Mouse (Mus musculus): ENCODE results near the gene Rasl11a. TPM values are rescaled to one million over a fixed set of nuclear protein-coding genes. Genes with fewer than 3 reads are reported as not detected.
"Not testable (repeated sequence)": the region's sequence is repeated elsewhere in the genome, so short reads cannot be mapped to it uniquely, and the experiment has no call there.

The Rasl11a gene
- total RNA-seq, 4 experiments from 2014 or later = 10.8 to 15.0 (median 11.9) TPM

DNA sequence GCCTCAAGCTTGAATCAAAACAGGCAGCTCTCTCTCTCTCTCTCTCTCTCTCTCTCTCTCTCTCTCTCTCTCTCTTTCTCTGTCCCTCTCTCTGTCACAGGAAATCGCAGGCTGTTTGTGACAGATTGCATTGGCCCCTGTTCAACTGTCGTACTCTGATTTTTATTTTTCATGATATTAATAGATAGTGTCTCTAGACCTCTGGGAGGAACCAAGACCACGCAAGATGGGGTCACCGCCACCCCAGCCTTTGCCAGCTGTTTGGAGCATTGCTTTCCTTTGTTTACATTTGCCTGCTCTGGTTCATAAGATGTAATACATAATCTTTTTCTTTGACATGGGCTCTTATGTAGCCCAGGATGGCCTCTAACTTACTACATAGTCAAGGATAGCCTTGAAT is 2.9 kb upstream of the Rasl11a start:
- DNase-seq (ENCODE audit: low spot score in 2 of 2) = no peak

DNA sequence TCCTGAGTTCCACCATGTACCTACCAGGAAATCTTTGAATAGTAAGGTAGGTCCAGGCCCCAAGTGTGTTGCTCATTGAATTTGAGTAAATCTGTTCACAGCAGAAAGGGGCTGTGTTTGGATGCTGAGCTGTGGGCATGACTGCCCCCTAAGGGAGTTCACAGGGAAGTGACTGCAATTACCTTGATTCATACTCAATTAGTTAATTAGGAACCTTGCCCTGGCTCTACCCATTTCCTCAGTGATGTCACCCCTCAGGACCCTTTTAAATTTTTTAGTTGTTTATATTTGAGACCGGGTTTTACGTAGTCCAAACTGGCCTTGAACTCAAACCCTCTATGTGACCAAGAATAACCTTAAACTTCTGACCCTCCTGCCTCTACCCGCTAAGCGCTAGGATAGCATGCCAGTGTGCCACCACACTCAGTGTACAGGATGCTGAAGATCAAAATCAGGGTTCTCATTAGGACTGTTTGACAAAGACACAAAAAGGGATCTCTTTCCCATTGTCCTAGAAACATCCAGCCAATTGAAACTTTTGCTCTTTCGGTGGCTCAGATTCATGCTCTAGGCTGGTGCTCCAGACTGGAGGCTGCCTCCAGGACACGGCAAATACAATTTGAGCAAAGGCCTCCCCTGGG is 450 bp upstream of the Rasl11a start:
- DNase-seq (ENCODE audit: low spot score in 2 of 2) = no peak

DNA sequence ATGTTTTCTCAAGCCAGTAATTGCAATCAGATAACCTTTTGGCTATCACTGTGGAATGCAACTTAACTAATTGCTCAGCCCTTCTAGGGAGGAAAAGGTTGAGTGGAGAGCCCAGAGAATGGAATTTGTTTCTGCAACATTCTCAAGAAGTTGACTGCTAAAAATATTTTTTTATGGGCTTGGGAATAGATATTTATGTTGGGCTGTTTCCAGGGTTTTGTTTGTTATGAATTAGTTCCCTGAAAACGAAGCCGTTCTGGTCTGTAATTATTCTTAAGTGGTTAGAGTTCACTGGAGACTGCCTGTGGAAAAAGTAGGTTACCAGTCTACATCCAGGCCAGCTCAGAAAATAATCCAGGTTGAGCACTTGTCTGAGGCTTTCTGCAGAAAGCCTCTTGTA is 1.6 kb downstream of the Rasl11a start:
- DNase-seq (ENCODE audit: low spot score in 2 of 2) = no peak

DNA sequence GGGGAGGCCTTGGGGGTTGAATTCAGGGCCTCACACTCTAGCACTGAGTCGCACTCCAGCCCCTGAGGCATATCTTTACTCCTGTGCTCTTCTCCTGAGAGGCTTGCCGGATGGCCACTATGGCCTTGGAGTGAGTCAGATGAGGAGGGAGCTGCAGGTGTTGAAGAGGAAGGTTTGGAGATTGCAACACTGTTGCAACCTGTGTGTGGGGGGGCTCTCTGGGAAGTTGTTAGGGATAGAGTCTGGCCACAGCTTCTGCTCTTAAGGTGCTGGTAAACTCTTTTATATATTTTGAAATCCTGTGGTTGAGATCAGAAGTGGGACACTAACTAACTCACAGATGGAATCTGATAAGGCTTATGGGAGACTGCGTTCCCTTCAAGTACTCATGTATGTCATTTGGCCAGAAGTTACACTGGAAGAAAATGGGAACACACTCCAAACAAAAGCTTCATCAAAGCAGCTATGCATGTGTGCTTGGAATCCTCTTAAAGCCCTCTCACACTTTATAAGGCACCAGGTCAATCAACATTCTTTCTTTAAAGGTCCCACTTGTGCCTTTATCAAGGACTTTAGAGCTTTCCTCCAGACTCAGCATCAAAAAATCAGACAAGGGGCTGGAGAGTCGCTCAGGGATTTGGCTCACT is 4.2 kb downstream of the Rasl11a start:
- no peak for DNase-seq (ENCODE audit: low spot score in 2 of 2)

DNA sequence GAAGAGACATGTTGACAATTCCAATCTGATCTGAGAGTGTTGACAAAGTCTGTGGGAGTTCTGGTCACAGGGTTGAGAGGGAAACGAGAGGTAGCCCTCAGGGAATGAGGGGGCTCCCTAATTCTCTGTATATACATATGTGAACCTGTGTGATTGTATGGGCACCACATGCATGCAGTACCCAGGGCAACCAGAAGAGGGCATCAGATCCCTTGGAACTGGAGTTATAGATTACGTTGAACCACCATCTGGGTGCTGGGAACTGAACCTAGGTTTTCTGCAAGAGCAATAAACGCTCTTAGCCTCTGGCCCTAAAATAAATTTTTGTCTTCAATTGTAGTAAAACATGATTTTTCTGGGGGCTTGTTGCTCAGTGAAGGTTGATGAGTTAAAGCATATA is 11.2 kb downstream of the Rasl11a start:
- no peak for DNase-seq (ENCODE audit: low spot score in 2 of 2)

DNA sequence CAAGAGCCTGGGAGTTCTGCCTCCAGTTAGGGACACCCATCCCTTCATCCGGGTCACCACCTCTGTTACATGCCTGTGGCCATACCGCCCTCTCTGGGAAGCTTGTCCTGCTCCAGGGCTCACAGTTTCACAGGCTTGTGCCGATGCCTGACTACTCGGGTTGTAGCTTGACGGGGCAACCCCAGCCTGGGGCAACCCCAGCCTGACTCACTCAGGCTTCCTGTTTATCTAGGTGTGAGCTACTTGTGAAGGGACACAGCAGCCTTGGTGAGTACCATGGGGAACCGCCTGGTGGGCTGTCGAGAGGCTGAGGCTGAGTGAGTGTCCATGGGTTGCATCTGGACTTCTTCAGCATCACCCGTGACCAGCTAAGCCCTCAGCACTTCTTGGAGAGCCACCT is 12.7 kb downstream of the Rasl11a start:
- no peak for DNase-seq (ENCODE audit: low spot score in 2 of 2)

DNA sequence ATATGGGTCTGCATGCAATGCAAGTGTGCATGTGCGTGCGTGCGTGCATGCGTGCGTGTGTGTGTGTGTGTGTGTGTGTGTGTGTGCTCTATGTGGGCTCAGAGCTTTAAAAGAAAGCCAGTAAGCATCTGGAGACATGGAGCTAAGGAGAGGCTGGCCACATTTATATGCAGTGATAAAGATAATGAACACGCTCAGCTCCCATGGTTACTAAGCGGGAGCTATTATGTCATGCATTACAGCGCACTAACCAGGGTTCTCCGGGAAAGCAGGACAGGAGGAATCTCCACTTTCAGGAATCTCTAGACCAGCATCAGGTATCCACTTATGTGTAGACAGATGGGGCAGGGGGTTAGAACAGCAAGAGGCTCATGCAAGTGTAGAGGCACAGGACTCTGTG is 13.9 kb downstream of the Rasl11a start:
- no peak for DNase-seq (ENCODE audit: low spot score in 2 of 2)

DNA sequence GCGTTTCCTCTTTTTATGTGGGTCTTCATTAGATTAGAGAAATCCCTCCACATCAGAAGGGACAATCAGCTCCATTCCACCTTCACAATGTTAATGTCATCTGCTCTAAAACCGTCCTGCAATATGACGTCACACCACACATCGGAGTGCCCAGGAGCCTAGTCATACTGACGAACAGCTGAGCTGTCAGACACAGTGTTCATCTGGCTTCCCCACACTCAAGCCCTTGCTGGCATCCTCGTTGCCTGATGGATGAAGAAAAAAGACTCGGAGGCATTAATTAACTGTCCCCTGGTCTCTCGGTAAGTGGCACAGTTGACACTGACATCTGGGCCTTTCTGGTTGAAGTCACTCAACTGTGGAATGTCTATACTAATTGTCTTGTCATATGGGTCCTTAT is 14.4 kb downstream of the Rasl11a start:
- DNase-seq (ENCODE audit: low spot score in 2 of 2) = no peak

DNA sequence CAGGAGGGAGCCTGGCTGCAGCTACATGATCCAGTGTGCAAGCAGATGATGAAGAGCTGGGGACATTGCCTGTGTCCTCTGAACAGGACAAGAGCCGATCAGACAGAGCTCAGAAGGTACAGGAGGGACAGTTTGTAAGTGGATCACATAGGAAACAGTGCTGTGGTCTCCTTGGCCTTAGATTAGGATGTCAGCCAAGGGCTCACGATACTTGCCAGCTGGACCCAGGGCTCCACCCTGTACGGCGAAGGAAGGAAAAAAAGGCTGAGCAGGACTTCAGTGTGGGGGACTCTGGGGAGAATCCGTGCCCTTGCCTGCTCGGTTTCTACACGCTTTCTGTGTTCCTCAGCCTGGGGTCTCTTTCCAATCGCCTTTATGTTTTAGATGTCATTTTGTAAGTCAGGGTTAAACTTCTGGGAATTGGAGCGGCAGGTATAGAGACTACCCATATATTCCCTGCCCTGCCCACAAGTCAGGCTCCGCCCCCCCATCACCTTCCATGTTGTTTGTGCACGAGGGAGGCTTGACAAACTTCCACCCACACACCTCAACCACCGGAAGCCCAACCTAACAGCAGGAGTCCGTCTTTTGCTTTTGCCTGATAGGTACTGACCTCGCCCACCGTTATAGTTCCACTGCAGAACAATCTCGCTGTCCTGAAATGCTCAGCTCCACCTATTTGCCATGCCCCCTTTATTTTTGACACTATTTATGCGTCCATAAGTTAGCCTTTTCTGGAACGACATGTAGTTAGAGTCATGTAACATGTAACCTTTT is 15.5 kb downstream of the Rasl11a start:
- no peak for DNase-seq (ENCODE audit: low spot score in 2 of 2)

DNA sequence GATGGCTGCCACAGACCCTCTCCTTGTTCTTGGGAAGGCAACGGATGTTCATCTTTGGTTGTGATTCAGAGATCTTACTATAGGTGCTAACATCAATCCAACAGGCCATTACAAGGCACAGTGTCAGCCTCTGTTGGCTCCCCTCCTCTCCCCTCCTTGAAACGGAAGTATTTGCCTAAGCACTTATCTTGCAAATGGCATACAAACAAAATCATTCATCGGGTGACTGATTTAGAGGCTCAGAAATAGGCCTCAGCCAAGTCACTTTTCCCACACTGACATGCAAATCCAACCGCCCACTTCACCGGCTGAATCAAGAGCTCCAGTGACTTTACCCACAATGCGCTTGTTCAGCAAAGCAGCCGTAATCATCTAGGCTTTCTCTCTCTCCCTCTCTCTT is 16.7 kb downstream of the Rasl11a start:
- peak; percentile 56 to 59 for DNase-seq (ENCODE audit: low spot score in 2 of 2)

DNA sequence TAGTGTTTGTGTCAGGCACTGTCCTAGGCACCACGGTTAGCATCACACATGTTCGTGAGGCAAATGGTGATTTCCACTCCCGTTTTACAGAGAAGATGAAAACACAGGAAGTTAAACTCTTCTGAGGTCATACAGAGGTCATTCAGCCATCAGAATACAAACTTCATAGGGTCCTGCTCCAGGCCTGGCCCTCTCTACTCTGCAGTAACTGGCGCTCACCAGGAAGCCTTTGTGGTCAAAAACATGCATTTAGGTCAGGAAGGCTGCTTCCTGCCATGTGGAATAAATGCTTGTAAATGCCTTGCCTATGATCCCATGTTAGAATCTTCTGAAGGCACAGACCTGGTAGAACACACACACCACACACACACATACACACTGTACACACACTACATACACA is 20.6 kb downstream of the Rasl11a start:
- no peak for DNase-seq (ENCODE audit: low spot score in 2 of 2)

DNA sequence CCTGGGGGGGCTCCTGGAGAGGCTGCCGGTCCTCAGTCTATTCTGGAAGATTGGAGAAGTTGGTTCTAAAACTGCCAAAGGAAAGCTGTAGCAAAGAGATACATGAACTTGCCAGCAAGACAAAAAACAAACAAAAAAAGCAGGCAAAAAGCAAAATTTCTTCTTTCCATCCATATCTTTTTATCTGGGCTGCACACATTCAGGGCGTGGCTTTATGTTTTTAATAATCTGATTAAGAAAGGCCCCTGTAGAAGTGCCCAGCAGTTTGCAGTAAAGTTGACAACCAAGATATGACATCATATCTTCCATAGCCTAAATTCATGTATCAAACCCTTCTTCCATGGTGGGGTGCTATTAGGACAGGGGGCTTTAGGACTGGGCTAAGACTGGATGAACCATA is 21.4 kb downstream of the Rasl11a start:
- DNase-seq (ENCODE audit: low spot score in 2 of 2) = no peak

DNA sequence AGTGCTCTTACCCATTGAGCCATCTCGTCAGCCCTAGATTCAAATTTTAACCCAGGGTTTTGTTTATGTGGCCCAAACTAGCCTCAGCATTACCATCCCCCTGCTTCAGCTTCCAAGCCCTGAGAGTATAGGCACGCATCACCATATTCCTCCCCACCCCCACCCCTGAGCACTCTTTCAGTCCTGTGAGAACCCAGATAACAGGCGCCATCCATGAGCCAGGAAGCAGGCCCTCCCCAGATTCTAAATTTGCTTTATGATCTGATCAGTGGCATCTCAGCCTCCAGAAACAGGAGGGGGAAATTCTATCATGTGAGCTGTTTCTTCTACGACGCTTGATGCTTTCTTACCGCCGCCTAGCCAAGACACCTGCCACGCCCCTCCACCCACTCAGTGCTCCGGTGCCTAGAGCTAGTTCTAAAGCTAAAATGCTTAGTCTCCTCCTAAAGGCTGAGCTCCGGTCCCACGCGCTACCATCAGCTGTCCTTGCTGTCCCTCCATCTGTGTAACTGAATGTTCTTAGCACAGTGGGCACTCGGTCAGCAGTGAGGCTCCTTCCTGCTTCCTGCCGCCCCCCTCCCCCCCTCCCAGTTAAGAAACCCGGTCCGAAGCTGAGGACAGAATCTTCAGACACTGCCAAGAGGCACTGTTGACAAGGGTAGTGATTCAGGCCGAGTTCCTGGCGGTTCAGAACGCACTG is 22.5 kb downstream of the Rasl11a start:
- peak; percentile 77 to 79 for DNase-seq (ENCODE audit: low spot score in 2 of 2)

DNA sequence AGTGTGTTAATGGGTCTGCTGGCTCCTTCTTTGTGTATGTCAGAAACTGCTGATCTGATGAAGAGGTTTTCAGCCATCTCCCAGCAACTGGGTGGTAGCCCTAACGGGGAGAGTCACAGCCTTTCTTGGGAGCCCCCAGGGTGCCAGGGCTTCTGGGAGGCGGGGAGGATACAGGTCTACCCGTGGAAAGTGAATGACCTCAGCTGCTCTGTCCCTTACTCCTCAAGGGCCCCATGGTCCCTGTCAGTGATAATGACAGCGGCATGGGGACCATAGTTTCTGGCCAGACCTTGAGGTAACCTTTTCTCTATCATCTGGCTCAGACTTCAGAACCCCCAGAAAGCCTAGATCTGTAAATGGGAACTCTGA is 23.1 kb downstream of the Rasl11a start:
- DNase-seq (ENCODE audit: low spot score in 2 of 2) = no peak

DNA sequence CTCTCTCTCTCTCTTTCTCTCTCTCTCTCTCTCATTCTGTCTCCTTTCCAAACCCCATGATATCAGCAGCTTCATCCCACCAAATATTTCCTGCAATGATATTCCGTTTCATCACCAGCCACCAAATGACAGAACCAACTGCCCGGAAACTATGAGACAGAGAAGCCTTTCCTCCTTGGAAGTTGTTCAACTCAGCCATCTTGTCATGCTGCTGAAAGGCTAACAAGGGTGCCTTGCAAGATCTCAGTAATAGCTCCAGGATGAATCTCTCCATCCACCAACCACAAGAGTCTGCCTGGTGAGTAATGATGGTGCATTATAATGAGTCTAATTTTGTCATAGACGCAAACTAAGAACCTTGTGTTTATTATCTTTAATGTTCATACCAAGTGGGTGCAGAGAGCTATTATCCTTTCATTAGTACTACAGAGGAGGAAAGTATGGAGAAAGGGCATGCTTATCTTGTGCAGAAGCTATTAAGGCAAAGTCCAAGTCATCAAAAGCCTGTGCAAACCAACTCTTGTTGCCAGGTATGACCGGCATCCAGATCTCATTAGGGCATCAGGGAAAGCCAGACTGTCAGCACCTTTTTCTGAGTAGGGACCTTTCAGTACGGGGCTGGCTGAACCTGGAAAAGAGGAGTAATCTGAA is 28.2 kb downstream of the Rasl11a start:
- no peak for DNase-seq (ENCODE audit: low spot score in 2 of 2)

DNA sequence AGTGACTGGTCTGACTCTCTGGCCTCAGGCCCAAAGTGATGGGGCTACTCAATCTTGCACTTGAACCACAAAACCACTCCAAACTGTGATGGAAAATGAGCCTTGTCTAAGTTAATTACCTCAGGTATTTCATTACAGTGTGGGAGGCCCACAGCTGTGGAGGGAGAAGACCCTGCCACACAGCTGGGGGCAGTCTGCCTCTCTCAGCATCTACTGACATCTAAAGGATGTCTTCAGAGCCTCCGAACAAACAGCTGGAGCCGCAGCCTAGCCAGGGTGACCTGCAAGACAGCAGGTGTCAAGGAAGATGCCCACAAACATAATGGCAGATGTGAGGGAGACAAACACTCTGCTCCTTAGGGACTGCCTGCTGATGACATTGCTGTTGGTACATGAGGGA is 31.2 kb downstream of the Rasl11a start:
- DNase-seq (ENCODE audit: low spot score in 2 of 2) = no peak

DNA sequence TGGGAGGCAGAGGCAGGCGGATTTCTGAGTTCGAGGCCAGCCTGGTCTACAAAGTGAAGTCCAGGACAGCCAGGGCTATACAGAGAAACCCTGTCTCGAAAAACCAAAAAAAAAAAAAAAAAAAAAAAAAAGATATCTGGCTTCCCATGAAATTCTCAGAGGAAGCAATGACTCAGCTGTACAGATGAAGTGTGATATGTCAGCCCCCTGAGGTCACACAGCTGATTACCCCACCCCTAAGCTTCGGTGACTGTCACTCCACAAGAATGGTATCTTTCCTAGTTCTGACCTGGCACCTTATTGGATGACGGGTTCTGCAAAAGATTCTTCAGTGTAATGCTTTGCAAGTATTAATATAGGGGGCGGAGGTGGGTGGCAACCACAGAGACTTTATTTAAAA is 33.0 kb downstream of the Rasl11a start:
- not testable (repeated sequence) for DNase-seq (ENCODE audit: low spot score in 2 of 2)

DNA sequence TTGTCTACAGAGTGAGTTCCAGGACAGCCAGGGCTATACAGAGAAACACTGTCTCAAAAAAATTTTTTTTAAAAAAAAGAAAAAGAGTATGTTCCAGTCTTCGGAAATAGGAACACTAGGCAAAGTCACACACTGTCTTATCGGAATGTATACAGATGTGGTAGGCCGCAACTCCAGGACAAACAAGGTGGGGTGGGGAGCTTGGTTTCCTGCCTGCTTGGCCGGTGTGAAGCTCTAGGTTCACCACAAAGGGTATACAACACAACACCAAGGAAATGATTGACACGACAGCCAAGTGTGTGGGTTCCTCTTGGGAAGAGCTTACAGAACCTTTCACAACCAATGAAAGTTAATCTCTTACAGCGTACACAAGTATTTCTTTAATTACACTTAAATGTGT is 37.4 kb downstream of the Rasl11a start:
- no peak for DNase-seq (ENCODE audit: low spot score in 2 of 2)

DNA sequence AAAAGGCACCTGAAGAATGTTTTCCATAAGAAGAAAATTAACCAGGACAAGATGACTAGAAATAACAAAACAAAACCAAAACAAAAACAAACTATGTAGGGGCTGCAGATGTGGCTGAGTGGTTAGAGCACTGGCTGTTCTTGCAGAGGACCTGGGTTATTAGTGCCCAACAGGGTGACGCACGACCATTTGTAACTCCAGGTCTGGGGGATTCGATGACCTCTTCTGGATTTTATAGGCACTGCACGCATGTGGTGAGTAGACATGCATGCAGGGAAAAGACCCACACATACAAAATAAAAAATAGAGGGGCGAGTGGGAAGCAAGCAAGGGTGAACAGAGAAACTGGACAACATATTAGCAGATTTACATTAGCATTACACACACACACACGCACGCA is 38.2 kb downstream of the Rasl11a start:
- DNase-seq (ENCODE audit: low spot score in 2 of 2) = no peak

DNA sequence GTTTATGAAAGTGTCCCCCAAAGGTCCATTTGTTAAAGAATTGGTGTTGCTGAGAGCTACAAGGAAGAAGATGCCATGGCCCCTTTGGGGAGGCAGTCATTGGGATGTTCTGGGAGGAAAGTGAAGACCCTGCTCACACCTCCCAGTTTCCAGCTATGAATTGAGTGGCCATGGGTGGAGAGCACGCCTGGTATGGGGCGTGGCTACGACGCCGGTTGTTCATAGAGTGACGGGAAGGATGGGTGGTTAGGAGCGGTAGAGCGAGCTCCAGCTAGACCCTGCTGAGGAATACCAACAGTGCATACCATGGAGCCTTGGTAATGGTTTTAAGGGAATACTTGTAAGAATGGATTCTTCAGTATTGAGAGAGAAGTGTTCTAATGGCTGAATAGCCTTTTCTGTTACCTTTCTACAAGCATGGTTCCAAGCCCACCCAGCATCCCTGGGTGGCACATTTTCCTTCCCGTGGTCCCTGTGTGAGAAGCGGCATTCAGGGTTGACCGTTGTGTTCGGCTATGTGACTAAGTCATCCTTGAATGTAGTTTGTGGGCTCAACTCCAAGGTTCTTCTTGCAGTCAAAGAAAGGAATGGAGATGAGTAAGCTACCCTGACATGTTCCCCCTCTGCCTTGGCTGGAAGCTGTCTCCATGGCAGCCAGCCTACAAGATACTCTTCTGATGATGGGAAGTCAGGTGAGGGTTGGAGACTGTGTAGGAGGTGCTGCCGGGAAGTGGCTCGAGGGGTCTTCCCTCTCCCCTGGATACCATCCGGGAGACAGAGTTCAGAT is 38.8 kb downstream of the Rasl11a start:
- no peak for DNase-seq (ENCODE audit: low spot score in 2 of 2)

DNA sequence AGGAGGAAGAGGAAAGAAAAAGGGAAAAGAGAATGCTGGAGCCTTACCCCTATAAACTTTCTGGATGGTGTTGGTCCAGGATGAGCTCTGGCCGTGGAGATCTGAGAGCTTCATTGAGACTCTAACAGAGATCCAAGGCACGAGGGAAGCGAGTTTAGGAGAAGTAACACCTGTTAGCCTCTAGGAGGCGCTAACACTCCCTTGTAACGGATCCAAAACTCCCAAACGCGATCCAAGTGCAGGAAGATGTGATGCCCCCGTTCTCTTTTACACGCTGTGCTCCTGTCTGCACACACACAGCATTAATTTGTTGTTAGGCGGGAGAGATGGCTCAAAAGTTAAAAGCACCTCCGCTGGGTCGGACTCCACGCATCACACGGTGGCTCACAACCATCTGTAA is 46.3 kb downstream of the Rasl11a start:
- DNase-seq (ENCODE audit: low spot score in 2 of 2) = peak in 1 of 2 experiments; percentile 26
